Mouse (Mus musculus) CD8-positive naive resting alpha-beta T cell, adult 2 months (primary cell): ENCODE data around the gene Ppp1r36.
"Not testable (repeated sequence)": the region's sequence is repeated elsewhere in the genome, so short reads cannot be mapped to it uniquely, and the experiment has no call there.

Source experiments
- DNase-seq, 2 experiments: peaks; one replicate each; pipeline ENCODE4 v3.0.0; 2022; ENCODE audit warnings: low read depth in 2 of 2, low spot score in 2 of 2

Gene Ppp1r36

GRCm38 (mm10) chr12:76392979-76393378 lies 24.4 kb upstream of the Ppp1r36 start:
- no peak for DNase-seq

GRCm38 (mm10) chr12:76397281-76397680 lies 20.1 kb upstream of the Ppp1r36 start:
- DNase-seq, result no peak

GRCm38 (mm10) chr12:76401674-76402073 lies 15.7 kb upstream of the Ppp1r36 start:
- peak in 1 of 2 experiments; percentile 14 for DNase-seq

GRCm38 (mm10) chr12:76402991-76403885 lies 14.1 kb upstream of the Ppp1r36 start:
- no peak for DNase-seq

GRCm38 (mm10) chr12:76403886-76404537 lies 13.3 kb upstream of the Ppp1r36 start, which contains the start of gene Hspa2:
Gene Hspa2 (plus strand): TSS chr12:76404176.
- DNase-seq, result peak; percentile 95 to 98

- DNase-seq, result peak in 1 of 2 experiments; percentile 6
Measured at GRCm38 (mm10) chr12:76404836-76405182, 12.5 kb upstream of the Ppp1r36 start.

GRCm38 (mm10) chr12:76405183-76405970 lies 12.0 kb upstream of the Ppp1r36 start:
- peak in 1 of 2 experiments; percentile 22 for DNase-seq

- no peak for DNase-seq
Measured at GRCm38 (mm10) chr12:76405971-76406370, 11.4 kb upstream of the Ppp1r36 start.

GRCm38 (mm10) chr12:76407184-76407583 lies 10.2 kb upstream of the Ppp1r36 start:
- DNase-seq, result no peak

GRCm38 (mm10) chr12:76409166-76409565 lies 8.2 kb upstream of the Ppp1r36 start:
- no peak for DNase-seq

- DNase-seq, result no peak
Measured at GRCm38 (mm10) chr12:76415383-76416010, 1.8 kb upstream of the Ppp1r36 start.

GRCm38 (mm10) chr12:76418346-76418745 lies 1.0 kb downstream of the Ppp1r36 start:
- no peak for DNase-seq

GRCm38 (mm10) chr12:76425256-76425655 lies 7.9 kb downstream of the Ppp1r36 start:
- no peak for DNase-seq

- DNase-seq, result no peak
Measured at GRCm38 (mm10) chr12:76427546-76427945, 10.2 kb downstream of the Ppp1r36 start.

- DNase-seq, result no peak
Measured at GRCm38 (mm10) chr12:76430879-76431406, 13.6 kb downstream of the Ppp1r36 start.

- DNase-seq, result no peak
Measured at GRCm38 (mm10) chr12:76431431-76431830, 14.1 kb downstream of the Ppp1r36 start.

- no peak for DNase-seq
Measured at GRCm38 (mm10) chr12:76434111-76434510, 16.8 kb downstream of the Ppp1r36 start.

- DNase-seq, result no peak
Measured at GRCm38 (mm10) chr12:76435084-76435483, 17.7 kb downstream of the Ppp1r36 start.

GRCm38 (mm10) chr12:76435549-76435948 lies 18.2 kb downstream of the Ppp1r36 start:
- DNase-seq, result no peak

GRCm38 (mm10) chr12:76443488-76443887 lies 26.1 kb downstream of the Ppp1r36 start:
- not testable (repeated sequence) for DNase-seq

GRCm38 (mm10) chr12:76444359-76444772 lies 27.0 kb downstream of the Ppp1r36 start:
- DNase-seq, result no peak
